Mouse (Mus musculus) adrenal gland (tissue): ENCODE data around the gene Sv2c.
"Not testable (repeated sequence)": the region's sequence is repeated elsewhere in the genome, so short reads cannot be mapped to it uniquely, and the experiment has no call there.

ENCODE experiments used
- intact Hi-C: fragments of 180-260 bp; cut with DNase I; formaldehyde crosslinking; loops from one replicate; pipeline ENCODE4 v1.15.1; 2025
- long read RNA-seq, 2 experiments: library from polyadenylated mRNA; unstranded; transcript quantifications; one replicate each; pipeline ENCODE4 v2.0.0; 2020; ENCODE audit warnings: borderline replicate concordance in 1 of 2; ENCODE audit not compliant: insufficient replicate concordance in 1 of 2

Gene Sv2c
- long read RNA-seq, experiment 1, partial matches to known transcripts, result 3 of 3 reads
- long read RNA-seq, experiment 1, other reads (novel, unspliced or antisense), result 0 of 3 reads
- long read RNA-seq, experiment 2, partial matches to known transcripts, result 2 of 2 reads
- long read RNA-seq, experiment 2, other reads (novel, unspliced or antisense), result 0 of 2 reads

DNA sequence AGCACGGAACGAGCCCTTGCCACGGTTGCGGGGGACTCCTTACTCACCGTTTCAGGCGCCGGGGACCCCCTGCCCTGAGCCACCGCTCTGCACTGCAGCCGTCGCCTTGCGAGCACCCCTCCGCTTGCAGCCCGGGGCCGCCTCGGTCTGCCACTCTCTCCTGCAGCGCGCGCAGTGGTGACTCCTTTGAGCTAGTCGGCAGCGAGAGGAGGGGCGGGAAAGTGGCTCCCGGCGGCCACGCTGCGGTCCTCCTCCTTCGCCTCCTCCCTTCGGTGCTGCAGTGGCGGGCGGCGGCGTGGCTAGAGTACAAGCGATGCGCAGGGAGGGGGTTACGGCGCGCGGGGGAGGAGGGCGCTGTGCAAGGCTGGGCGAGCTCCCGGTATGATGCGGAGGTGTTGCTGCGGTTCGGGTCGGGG lies at the start of gene Sv2c:
Sv2c (minus strand) TSS at position 177 of the 416 bp plus-strand sequence.
- intact Hi-C loops, result no loop called here

DNA sequence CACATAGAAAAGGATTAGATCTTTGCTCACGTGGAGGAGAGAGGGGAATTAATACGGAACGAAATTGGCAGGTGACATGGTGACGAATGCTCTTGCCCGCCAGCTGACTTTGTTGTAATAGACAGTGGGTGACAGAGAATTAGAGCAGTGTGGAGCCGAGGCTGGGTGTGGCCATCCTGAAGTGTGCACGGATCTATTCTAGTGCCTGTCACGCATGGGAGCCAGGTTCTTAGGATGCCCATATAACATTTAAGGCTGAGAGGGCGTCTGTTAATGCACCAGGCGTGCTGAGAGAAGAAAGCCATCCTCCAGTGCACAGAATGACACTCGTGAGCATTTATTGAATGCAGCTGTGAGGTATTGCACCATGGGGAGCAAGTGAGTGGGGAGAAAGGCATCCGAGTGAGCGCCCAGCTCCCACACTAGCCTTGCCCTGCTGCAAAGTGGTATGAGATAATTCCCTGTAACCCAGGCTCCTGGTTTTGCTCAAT lies 48.3 kb upstream of the Sv2c start:
- intact Hi-C loops, result no loop called here

DNA sequence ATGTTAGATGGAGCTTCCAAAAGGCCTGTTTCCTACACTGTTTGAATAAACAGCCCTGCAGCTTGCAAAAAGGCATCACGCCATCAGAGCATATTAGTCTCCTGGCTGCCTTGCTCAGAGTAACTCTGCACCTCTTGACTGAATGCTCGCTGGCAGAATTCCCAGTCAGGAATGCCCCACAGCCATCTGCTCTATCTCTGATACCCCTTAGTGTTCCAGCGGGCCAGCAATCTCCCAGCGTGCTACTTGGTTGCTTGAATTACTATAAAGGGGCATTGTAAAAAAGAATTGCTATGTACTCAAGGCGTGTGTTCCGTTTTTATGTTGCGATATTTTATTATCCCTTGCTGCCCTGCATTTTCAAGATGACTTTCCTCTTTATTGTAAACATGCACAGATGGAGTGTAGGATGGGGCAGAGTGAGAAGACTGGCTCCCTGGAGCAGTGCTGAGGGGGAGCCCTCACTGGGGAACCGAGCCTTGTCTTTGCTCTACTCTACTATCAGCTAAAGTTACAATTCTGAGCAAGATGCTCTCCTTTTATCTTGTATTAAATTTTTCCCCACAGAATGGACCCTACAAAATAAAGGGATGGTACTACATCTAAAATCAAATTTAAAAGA lies 43.3 kb upstream of the Sv2c start:
- intact Hi-C loops, result no loop called here

DNA sequence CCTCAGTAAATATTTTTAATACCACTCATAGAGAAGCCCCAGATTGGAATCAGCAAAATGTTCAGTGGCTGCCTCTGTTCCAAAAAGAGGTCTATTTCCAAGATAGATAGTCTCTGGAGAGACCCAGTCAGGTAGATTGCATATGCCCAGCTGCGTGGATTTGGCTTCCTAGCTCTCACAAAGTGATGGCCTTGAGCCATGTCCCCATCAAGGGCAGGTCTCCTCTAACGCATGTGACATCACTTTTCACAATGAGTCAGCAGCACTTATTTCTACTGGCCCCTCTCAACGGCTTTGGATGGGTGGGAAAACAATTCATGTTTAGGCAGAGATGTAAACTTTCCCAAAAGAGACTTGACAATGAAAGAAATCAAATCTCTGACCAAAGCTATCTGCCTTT lies 41.3 kb upstream of the Sv2c start:
- intact Hi-C loops, result no loop called here

DNA sequence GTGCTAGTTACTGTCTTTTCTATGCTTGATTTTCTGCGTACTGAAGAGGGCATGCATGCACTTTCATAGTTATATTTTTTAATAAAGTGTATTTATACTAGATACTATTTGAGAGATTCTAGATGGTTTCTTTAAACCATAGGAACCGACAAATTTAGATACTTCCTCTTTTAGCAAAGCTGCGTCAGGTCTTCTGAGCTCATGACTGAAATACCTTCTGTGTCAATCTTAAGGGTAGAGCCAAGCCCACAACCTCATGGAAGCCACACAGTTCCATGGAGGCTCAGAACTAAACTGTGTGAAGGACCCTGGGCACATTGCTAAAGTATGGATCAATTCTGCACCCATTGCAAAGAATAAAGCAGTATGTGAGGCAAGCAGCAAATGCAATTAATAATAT lies 39.9 kb upstream of the Sv2c start:
- intact Hi-C loops, result no loop called here

DNA sequence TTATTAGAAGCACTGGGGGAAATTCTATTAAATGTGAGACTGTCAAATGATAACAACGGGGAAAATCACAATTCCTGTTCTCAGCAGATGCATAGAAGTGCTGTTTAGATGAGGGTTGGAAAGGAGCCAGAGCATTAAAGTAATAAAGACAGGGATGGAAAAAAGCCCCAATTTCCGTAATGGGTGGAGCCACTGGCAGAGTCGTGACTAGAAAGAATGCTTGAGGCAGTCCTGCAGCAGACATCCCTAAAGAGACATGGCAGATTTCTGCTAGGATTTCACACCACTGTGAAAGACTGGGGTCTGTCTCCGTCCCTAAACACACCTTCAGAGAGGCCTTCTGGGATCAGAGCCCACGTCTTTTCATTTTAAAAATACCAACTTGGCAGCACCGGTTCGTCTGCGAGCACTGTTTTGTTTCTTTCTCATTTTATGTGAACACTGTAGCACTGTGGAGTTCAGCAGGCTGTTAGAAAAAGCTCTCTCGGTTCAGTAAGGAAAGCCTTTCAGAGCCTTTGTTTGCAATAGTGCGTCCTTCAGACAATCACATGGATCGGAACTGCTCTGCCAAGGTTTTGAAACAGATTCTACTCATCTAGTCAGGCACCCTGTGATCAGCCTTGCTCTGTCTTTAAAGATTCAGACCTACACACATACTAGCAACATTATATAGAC lies 36.8 kb upstream of the Sv2c start:
- intact Hi-C loops, result no loop called here

DNA sequence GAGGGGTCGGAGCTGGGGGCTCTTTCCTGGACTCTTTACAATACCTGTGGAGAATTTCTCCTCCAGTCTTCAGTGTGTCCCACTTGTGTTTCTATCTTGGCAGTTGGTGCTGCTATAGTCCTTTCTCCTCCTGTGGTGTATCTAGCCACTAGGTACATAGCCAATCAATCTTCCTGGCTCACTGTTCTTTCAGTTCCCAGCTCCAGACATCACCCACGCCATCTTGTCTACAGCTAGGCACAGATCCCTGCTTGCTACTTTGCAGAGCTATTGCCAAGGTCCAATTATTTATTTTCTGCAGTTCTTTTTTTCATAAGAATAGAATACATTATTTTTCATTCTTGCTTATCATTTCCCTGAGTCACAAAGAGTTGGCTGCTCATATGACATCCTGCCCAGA lies 34.2 kb upstream of the Sv2c start:
- intact Hi-C loops, result no loop called here

DNA sequence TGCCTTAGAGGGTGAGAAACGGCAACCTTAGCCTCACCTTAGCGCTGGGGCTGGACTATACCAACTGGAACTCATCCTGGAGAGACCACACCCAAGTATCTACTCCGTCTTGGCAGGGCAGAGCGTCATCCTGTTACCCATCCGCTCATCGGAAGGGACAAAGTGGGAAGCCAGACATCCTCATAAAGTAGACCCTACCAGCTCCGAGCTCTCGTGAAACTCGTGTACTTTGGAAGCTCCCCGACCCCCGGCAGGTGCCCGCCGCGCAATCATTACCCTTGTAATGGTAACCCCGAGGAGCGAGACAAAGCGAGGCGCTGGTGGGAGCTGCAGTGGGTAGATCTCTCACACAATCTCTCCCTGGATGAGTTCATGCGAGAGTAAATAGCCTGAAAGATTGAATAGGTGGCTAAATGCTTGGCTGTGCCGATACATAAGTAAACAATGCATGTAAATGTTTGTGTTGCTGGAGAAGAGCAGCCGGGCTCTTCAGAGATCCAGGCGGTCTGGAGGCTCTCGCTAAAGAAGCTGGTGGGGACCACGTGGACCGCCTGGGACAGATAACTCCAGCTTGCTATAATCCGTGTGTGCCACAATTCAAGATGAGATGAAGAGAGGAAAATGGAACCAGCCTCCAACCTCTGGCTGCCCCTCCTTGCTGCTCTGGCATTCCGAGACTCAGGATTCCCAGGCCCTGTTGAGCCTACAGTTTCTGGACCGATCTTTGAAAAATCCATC lies 1.2 kb upstream of the Sv2c start:
- intact Hi-C loops, result no loop called here

DNA sequence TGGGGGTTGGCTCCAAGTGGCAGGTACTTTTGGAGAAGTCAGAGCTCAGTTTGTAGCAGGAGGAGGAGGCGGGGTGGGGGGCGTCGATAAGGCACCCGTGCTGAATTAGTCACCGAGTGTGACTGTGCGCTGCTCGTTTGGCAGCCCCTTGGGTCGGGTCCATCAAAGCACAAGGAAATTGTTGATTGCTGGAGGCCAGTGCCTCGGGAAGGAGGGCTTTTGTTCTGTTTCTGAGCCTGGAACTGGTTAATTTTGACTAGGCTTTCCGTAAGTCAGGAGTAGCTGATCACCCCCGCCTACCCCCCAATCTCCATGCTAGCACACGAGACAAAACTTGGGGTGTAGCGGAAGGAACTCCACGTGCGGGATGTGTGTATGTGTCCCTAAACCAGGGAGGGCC lies 456 bp upstream of the Sv2c start:
- intact Hi-C loops, result no loop called here

DNA sequence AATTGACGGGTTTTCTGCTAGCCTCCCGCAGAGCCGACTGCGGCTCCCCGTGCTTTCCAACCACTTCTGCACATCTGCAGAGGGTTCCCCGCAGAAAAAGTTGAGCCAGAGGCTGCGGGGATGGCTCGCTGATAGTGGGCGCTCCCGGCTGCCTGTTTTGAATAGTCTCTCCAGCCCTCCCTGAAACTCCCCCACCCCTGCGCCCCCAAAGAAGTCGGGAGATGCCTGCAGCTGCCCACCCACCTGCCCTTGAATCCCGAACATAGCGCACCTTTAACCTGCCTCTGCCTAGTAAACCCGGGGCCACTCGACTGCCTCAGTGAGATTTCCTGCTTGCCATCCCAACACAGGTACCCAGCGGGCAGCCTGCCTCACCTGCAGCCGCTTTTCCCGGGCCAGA lies 466 bp downstream of the Sv2c start:
- intact Hi-C loops, result no loop called here

DNA sequence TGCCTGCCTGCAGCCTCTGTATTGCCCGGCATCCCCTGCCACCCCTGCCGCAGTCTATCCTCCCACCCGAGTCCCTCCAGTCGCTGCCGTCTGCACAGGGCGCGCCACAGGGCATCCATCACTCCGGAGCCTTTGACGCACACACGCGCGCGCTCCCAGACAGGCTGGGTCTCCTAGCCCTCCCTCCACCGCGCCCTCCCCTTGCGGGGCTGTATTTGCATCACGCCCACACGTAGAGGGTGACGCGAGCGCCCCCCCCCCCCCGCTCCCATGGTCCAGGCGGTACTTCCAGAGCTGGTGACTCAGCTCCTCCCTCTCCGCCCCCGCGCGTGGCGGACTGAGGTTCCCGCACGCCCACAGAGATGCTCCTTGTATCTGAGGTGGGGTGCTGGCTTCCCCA lies 1.3 kb downstream of the Sv2c start:
- intact Hi-C loops, result no loop called here

DNA sequence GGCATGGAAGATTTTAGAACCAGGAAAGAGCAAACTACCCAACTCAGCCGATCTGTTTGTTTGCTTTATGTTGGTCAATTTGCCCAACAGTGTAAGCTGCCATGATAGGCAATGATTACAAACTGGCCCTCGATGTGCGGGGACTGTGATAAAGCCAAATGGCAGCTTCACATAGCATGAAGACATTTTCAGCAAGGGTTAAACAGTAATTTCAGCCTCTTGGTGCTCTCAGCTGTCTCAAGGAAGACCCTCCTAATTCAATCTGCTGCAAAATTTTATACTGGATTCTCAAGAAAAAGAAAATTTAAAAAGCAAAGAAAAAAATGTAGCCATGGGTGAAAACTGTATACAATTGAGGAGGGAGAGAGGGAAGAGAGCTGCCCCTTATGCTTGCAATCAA lies 3.3 kb downstream of the Sv2c start:
- intact Hi-C loops, result no loop called here

DNA sequence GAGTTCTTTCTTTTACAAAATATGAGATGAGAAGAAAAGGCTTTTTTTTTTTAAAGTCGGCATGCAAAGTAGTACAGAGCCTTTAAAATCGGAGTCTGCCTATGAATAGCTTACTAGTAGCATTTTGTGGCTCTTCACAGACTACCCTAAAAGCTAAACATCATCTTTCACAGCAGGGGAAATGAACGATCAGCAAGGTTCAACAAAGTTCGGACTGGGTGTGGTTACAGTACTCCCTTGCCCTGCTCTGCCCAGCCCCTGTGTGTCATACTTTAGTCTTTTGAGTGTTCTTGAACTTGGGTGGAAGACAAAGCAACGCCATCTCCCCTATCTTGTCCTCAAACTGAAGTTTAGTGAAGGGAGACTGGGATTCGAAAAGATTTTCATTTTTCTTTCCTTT lies 5.7 kb downstream of the Sv2c start:
- intact Hi-C loops, result no loop called here

DNA sequence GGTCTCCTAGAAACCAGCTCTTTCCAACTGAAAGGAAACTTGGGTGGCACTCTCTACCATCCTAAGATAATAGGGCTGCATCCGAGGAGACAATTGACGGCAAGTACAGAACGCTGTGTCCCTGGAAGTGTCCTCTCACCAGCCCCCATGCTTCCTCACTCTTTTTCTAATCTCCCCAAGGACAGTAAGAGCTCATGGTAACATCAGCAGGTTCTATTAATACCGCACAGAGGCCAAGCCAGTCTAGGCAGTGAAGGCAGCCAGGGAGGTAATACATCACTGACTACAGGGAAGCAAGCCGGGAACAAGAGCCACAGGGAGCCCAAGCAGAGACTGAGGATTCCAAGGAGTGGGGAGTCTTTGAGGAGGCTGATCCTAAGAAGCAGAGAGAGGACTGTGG lies 7.4 kb downstream of the Sv2c start:
- intact Hi-C loops, result no loop called here

DNA sequence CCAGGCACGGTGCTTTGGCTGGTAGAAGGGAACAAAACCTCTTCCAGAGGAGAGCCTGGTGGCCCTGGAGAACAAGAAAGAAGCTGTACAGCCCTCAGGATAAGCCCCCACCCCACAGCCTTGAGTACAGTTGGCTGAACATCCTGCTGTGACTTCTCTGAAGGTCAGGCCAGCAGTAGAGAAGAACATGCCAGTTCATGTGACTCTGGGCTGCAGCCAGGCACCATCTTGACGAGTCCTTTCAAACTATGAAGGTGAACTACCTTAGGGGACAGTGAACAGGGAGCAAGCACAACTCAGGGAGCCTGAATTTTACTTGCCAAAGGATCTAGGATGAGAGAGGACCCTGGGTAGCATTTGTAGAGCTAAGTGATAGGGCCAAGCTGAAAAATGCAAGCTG lies 19.7 kb downstream of the Sv2c start:
- intact Hi-C loops, result no loop called here

DNA sequence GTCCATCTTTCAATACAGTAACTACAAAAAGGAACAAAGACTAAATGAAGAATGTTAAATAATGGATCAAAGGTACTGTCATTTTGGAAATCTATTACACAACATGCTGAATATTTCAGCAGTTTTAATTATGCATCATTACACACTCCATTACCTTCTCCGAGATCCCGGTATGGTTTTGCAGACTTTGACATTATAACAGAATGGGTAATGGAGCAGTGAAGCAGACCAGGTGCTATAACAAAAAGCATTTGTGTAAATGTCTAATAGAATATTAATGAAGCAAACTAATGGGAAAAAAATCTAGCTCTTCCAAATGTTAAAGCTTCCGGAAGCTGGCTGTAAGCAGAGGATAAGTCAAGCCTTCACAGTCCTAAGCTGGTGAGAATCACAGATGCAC lies 21.6 kb downstream of the Sv2c start:
- intact Hi-C loops, result no loop called here

DNA sequence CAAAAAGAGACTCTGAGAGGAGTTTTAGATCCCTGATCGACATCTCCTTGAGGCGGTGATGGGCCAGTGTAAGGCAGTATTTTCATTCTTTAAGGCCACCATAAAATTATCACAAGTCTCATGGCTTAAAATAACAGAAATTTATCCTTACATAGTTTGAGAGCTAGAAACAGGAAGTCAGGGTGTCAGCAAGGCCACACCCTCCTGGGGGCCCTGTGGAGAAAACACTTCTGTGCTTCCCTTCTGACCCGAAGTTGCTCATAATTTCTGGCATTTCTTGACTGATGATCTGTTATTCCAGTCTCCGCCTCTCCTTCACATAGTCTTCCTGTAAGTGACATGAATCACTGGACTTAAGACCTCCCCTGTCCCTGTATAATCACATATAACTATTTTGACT lies 26.0 kb downstream of the Sv2c start:
- intact Hi-C loops, result no loop called here

DNA sequence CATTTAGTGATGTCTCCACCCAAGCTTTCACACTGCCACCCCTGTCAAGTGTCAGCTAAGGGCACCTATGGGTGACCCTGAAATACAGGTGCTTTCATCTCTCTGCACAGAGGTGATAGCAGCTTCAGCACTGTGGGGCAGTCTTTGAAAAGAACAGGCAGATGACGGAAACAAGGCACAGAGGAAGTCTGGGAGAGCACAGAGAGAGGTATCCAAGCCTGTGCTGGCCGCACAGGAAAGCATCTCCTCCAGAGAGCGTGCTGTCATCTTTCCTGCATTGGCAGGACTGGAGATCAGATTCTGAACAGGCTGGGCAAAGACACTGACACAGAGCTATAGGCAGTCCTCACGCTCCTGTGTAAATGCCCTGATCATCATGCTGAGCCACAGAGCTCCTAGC lies 41.4 kb downstream of the Sv2c start:
- intact Hi-C loops, result no loop called here

DNA sequence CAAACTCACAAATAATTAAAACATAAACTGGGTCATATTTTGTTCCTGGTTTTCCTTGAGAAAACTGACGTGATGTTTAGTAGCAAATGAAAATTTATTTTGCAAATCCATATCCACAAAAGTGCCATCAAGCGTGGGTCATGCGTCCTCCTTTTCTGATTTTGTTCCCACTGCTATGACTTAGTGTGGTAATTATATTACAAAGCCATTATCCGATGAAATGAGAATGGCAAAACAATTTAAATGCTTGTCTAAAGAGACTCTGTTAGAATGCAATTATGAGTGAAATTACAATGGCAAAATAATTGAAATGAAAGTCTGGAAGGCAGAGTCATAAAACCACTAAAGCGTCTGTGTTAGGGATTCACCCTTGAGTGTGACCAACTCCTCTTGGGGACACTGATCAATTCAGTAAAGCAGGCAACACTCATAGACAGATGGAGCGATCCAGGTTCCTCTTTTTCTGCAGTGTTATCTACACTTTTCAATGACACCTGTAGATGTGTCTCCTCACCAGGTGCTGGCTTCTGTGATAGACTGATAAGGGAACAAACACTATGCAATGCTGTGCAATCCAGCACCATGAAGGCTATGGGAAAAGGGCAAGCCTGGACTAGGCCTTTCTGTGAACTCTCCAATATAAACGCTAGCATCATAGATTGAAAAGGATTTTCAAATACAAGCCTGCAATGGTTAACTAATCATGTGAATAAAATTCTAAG lies 46.6 kb downstream of the Sv2c start:
- intact Hi-C loops, result no loop called here

DNA sequence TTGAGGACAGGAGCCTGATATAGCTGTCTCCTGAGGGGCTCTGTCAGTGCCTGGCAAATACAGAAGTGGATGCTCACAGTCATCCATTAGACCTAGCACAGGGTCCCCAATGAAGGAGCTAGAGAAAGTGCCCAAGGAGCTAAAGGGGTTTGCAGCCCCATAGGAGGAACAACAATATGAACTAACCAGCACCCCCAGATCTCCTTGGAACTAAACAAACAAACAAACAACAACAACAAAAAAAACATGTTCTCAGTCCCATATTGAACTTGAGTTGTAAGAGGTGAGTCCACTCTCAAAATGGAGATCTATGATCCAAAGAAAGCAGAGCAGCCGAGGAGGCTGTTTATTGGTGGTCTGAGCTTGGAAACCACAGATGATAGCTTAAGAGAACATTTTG lies 50.6 kb downstream of the Sv2c start, which contains the start of gene Gm17190:
Gm17190 (plus strand) TSS at position 301 of the 400 bp plus-strand sequence.
- intact Hi-C loops, result not testable (repeated sequence)

DNA sequence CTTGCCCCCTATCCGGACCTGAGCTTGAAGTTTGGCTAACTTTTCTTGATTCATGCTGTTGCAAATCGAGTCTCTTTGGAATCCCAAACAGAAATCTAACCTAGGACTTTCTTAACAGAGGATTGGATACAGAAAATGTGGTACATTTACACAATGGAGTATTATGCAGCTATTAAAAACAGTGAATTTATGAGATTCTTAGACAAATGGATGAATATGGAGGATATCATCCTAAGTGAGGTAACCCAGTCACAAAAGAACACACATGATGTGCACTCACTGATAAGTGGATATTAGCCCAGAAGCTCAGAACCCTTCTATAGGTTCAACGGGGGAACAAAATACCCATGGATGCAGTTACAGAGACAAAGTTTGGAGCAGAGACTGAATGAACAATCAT lies 51.1 kb downstream of the Sv2c start, which contains the start of gene Gm20075:
Gm20075 (minus strand) TSS at position 101 of the 400 bp plus-strand sequence.
- intact Hi-C loops, result not testable (repeated sequence)
